Mouse (Mus musculus) heart, adult 2 months (tissue): ENCODE data around the gene Fam78a.

Experiments used
- CTCF ChIP-seq: fragments of 200-600 bp; IDR thresholded peaks from 2 replicates; pipeline ENCODE4 v1.8.1; 2022; ENCODE audit warnings: antibody characterized with exemption, mild to moderate bottlenecking, moderate library complexity
- EP300 ChIP-seq: fragments of 200-500 bp; IDR thresholded peaks from 2 replicates; pipeline ENCODE4 v1.6.1; 2011; ENCODE audit warnings: low read depth, low read length, control low read depth; ENCODE audit not compliant: insufficient read depth
- POLR2A ChIP-seq: fragments of 200-500 bp; IDR thresholded peaks from 2 replicates; pipeline ENCODE4 v1.6.1; 2011; ENCODE audit warnings: mild to moderate bottlenecking, low read depth, low read length, control low read depth; ENCODE audit not compliant: insufficient read depth

GRCm38 (mm10) chr2:32105117-32105913, 20.7 kb upstream of the Fam78a start:
- no peak for TF ChIP-seq CTCF
- 0 out of 2 replicates have a peak, but pooled peaks have one; percentile 18 for TF ChIP-seq EP300
- TF ChIP-seq POLR2A: no peak
